Mouse (Mus musculus) megakaryocyte, adult 5-6 weeks (primary cell): Measurements from ENCODE around the gene Pla2g7. TPM values are rescaled to one million over a fixed set of nuclear protein-coding genes. Genes with fewer than 3 reads are reported as not detected.

ENCODE experiments used
- ATAC-seq: 2 replicates; pipeline ENCODE4 v1.8.0; 2016; ENCODE audit warnings: mild to moderate bottlenecking, inconsistent platforms; ENCODE audit not compliant: poor library complexity, severe bottlenecking
- total RNA-seq, 2 experiments: library from RNA; stranded (forward) in 1 of 2; stranded (reverse) in 1 of 2; fragments of 153-499, 151-499 nt in 1 of 2; fragments of 221-1000, 200-1000 nt in 1 of 2; gene quantifications; 2 replicates each; pipeline versions ENCODE4 v1.2.3 to v1.2.4; 2015 to 2017

The Pla2g7 gene
- total RNA-seq (2015) (48.9 and 55.2 TPM in 2 replicates), total RNA-seq (2017) (36.2 and 37.2 TPM in 2 replicates)

GRCm38 (mm10) chr17:43567992-43568888, at the start of gene Pla2g7:
TSS of gene Pla2g7 (plus strand) at chr17:43568098.
- ATAC-seq: peak; percentile 71

- ATAC-seq: peak; percentile 89
Measured at GRCm38 (mm10) chr17:43518644-43519409, 49.1 kb upstream of the Pla2g7 start.

GRCm38 (mm10) chr17:43520166-43520565, 47.7 kb upstream of the Pla2g7 start:
- no peak for ATAC-seq

- ATAC-seq: no peak
Measured at GRCm38 (mm10) chr17:43530507-43530906, 37.4 kb upstream of the Pla2g7 start.

GRCm38 (mm10) chr17:43531192-43531591, 36.7 kb upstream of the Pla2g7 start:
- ATAC-seq: peak; percentile 56

GRCm38 (mm10) chr17:43534362-43535222, 33.3 kb upstream of the Pla2g7 start:
- ATAC-seq: peak; percentile 36

GRCm38 (mm10) chr17:43536841-43537240, 31.1 kb upstream of the Pla2g7 start:
- ATAC-seq: peak; percentile 57

GRCm38 (mm10) chr17:43538767-43539166, 29.1 kb upstream of the Pla2g7 start:
- peak; percentile 88 for ATAC-seq

- ATAC-seq: no peak
Measured at GRCm38 (mm10) chr17:43543539-43543938, 24.4 kb upstream of the Pla2g7 start, which contains the start of gene Ankrd66. TSS of gene Ankrd66 (minus strand) at chr17:43543639.

- no peak for ATAC-seq
Measured at GRCm38 (mm10) chr17:43544040-43544439, 23.9 kb upstream of the Pla2g7 start.

GRCm38 (mm10) chr17:43551122-43551630, 16.7 kb upstream of the Pla2g7 start:
- ATAC-seq: no peak

GRCm38 (mm10) chr17:43554516-43555403, 13.1 kb upstream of the Pla2g7 start:
- ATAC-seq: no peak

- peak; percentile 65 for ATAC-seq
Measured at GRCm38 (mm10) chr17:43557104-43557503, 10.8 kb upstream of the Pla2g7 start.

GRCm38 (mm10) chr17:43557541-43558090, 10.3 kb upstream of the Pla2g7 start:
- ATAC-seq: peak; percentile 95

GRCm38 (mm10) chr17:43558678-43559077, 9.2 kb upstream of the Pla2g7 start:
- no peak for ATAC-seq

- ATAC-seq: no peak
Measured at GRCm38 (mm10) chr17:43563192-43563987, 4.5 kb upstream of the Pla2g7 start.

GRCm38 (mm10) chr17:43567593-43567991, 306 bp upstream of the Pla2g7 start:
- no peak for ATAC-seq

- ATAC-seq: no peak
Measured at GRCm38 (mm10) chr17:43569287-43569686, 1.4 kb downstream of the Pla2g7 start.
